Mouse (Mus musculus): ENCODE data around the gene Rad51b.

- TF ChIP-seq CTCF (IDR thresholded peaks at IDR 0.05) (no peak), POLR2A (IDR thresholded peaks at IDR 0.05; ENCODE audit: insufficient read depth, low read depth, low read length) (no peak)
These were observed 295.1 kb downstream of the Rad51b start for GRCm38 (mm10) chr12:79592206-79592605.

All from heart, adult 2 months (tissue).